Mouse (Mus musculus) ovary, postnatal 14 days (tissue): ENCODE results near the gene Acly.
A peak's percentile ranks its signal among the peaks of the same experiment; 100 is the strongest.

Experiments
- DNase-seq: peaks from one replicate; pipeline ENCODE4 v3.0.0; 2022; ENCODE audit warnings: low spot score

Gene Acly

GRCm38 (mm10) chr11:100440691-100441522, 86.9 kb downstream of the Acly start:
- DNase-seq: peak; percentile 80

GRCm38 (mm10) chr11:100437901-100438300, 89.9 kb downstream of the Acly start:
- no peak for DNase-seq

- no peak for DNase-seq
Observed at GRCm38 (mm10) chr11:100435678-100436246, 92.0 kb downstream of the Acly start.

- DNase-seq: no peak
Observed at GRCm38 (mm10) chr11:100432002-100432401, 95.8 kb downstream of the Acly start.

GRCm38 (mm10) chr11:100430052-100430451, 97.7 kb downstream of the Acly start:
- DNase-seq: no peak

DNA sequence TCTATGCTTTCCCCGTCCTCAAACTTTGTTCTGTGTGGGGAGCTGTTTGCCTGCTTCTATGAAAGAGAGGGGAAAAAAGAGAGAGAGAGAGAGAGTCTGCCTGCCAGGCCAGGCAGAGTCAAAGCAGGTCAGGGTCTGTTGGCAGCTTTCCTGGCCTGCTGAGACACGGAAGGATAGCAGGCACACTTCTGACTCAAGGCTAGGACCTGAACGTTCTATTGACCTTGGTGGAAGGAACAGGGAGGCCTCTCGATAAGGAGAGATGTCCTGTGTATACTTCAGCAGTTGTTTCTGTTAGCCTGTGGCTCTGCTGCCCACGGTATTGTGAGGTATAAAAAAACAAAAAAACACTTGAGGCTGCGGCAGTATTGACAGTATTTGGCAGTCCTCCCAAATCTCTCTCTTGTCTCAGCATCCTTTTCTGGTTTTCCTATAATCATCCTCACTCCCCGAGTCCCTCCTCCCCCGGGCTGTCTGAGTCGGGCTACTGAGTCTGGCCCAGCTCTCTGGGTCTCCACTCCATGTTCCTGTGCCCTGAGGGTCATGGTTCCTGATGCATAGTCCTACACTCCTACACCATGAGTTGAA, 99.1 kb downstream of the Acly start:
- DNase-seq: no peak

DNA sequence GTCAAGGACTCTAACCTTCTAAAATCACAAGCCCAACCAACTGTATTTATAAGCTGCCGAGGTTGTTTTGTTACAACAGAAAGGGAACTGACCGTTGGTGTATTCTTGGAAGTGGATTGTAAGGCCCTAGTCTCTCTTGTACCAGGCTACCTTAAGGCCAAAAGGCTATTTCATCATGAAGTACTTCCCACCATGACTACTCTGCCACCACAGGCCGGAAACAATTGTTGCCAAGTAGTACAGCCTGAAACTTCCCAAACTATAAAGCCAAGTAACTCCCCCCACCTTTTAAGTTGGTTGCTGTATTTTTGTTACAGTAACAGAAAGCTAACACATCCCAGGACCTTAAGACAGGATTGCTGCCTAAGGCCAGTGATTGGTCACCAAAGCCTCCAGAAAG, 101.0 kb downstream of the Acly start:
- DNase-seq: no peak
